Mouse (Mus musculus) MEL (cell line): ENCODE results near the gene Gal3st3. TPM values are rescaled to one million over a fixed set of nuclear protein-coding genes. Genes with fewer than 3 reads are reported as not detected.
A peak's percentile ranks its signal among the peaks of the same experiment; 100 is the strongest.

Experiments
- DNase-seq: peaks from one replicate; pipeline ENCODE4 v3.0.0; 2011; ENCODE audit warnings: low read depth, low spot score
- H3K27ac ChIP-seq: 2 replicates; pipeline ENCODE4 v1.5.1; 2012; ENCODE audit warnings: low read depth, mild to moderate bottlenecking, control low read depth, low read length, moderate library complexity; ENCODE audit not compliant: control insufficient read depth
- H3K27me3 ChIP-seq, 2 experiments: fragments of 150-350 bp in 1 of 2; sonication (generic) in 1 of 2; 2 replicates each; pipeline ENCODE4 v1.6.1; 2012; ENCODE audit warnings: low read length in 2 of 2, mild to moderate bottlenecking in 2 of 2, improper control_type of control experiment in 1 of 2, moderate library complexity in 1 of 2; ENCODE audit not compliant: insufficient read depth in 2 of 2, control insufficient read depth in 1 of 2
- H3K36me3 ChIP-seq, 2 experiments: 2 replicates each; pipeline ENCODE4 v1.6.1; 2012 to 2014; ENCODE audit warnings: low read length in 2 of 2, improper control_type of control experiment in 1 of 2, inconsistent platforms in 1 of 2, mild to moderate bottlenecking in 1 of 2; ENCODE audit not compliant: insufficient read depth in 2 of 2, control insufficient read depth in 1 of 2
- H3K4me1 ChIP-seq, 2 experiments: fragments of 150-350 bp in 1 of 2; sonication (generic) in 1 of 2; 2 replicates each; pipeline ENCODE4 v1.6.1; 2012; ENCODE audit warnings: low read length in 2 of 2, improper control_type of control experiment in 1 of 2, mild to moderate bottlenecking in 1 of 2; ENCODE audit not compliant: insufficient read depth in 2 of 2, control insufficient read depth in 1 of 2
- H3K4me3 ChIP-seq, 2 experiments: fragments of 150-350 bp in 1 of 2; sonication (generic) in 1 of 2; 2 replicates each; pipeline ENCODE4 v1.5.1; 2012; ENCODE audit warnings: low read depth in 2 of 2, low read length in 2 of 2, mild to moderate bottlenecking in 2 of 2, moderate library complexity in 2 of 2, control low read depth in 1 of 2, improper control_type of control experiment in 1 of 2; ENCODE audit not compliant: control insufficient read depth in 1 of 2, insufficient read depth in 1 of 2
- H3K79me2 ChIP-seq: 2 replicates; pipeline ENCODE4 v1.6.1; 2012; ENCODE audit warnings: mild to moderate bottlenecking, low read length, moderate library complexity; ENCODE audit not compliant: control insufficient read depth, poor library complexity, insufficient read depth
- H3K9ac ChIP-seq: 2 replicates; pipeline ENCODE4 v1.6.1; 2012; ENCODE audit warnings: low read depth, mild to moderate bottlenecking, control low read depth, low read length, moderate library complexity; ENCODE audit not compliant: control insufficient read depth, poor library complexity, severe bottlenecking
- H3K9me3 ChIP-seq: fragments of 150-350 bp; sonication (generic); replicated peaks from 2 replicates; pipeline ENCODE4 v1.6.1; 2012; ENCODE audit warnings: mild to moderate bottlenecking, low read length, improper control_type of control experiment, moderate library complexity; ENCODE audit not compliant: insufficient read depth
- BHLHE40 ChIP-seq: IDR thresholded peaks from 2 replicates; pipeline ENCODE4 v1.6.1; 2012; ENCODE audit warnings: low read depth, mild to moderate bottlenecking, inconsistent platforms, low read length, improper control_type of control experiment, borderline replicate concordance
- CHD2 ChIP-seq: IDR thresholded peaks from 2 replicates; pipeline ENCODE4 v1.6.1; 2011; ENCODE audit warnings: low read length, improper control_type of control experiment
- CTCF ChIP-seq, 3 experiments: IDR thresholded peaks in 2 of 3; conservative IDR thresholded peaks in 1 of 3; 2 replicates each; pipeline ENCODE4 v1.5.1; 2011 to 2012; ENCODE audit warnings: low read length in 3 of 3, low read depth in 2 of 3, mild to moderate bottlenecking in 2 of 3, improper control_type of control experiment in 1 of 3, inconsistent platforms in 1 of 3, mixed read lengths in 1 of 3, moderate library complexity in 1 of 3; ENCODE audit not compliant: control insufficient read depth in 1 of 3, insufficient read depth in 1 of 3, poor library complexity in 1 of 3, severe bottlenecking in 1 of 3
- E2F4 ChIP-seq: IDR thresholded peaks from 2 replicates; pipeline ENCODE4 v1.6.1; 2011; ENCODE audit warnings: low read depth, low read length, improper control_type of control experiment, borderline replicate concordance
- ELF1 ChIP-seq: IDR thresholded peaks from 2 replicates; pipeline ENCODE4 v1.6.1; 2014; ENCODE audit warnings: low read depth, mild to moderate bottlenecking, inconsistent platforms, low read length, improper control_type of control experiment, moderate library complexity
- EP300 ChIP-seq, 2 experiments: IDR thresholded peaks; 2 replicates each; pipeline ENCODE4 v1.6.1; 2011; ENCODE audit warnings: improper control_type of control experiment in 2 of 2, low read length in 2 of 2, low read depth in 1 of 2, mild to moderate bottlenecking in 1 of 2
- ETS1 ChIP-seq: IDR thresholded peaks from 2 replicates; pipeline ENCODE4 v1.6.1; 2012; ENCODE audit warnings: low read depth, mild to moderate bottlenecking, inconsistent platforms, low read length, improper control_type of control experiment, moderate library complexity
- GABPA ChIP-seq: IDR thresholded peaks from 2 replicates; pipeline ENCODE4 v1.6.1; 2012; ENCODE audit warnings: low read depth, mild to moderate bottlenecking, inconsistent platforms, low read length, improper control_type of control experiment, moderate library complexity
- GATA1 ChIP-seq: IDR thresholded peaks from 2 replicates; pipeline ENCODE4 v1.6.1; 2011; ENCODE audit warnings: low read depth, low read length, improper control_type of control experiment
- HCFC1 ChIP-seq: IDR thresholded peaks from 2 replicates; pipeline ENCODE4 v1.6.1; 2012; ENCODE audit warnings: low read depth, mild to moderate bottlenecking, inconsistent platforms, low read length, improper control_type of control experiment, moderate library complexity
- JUND ChIP-seq: IDR thresholded peaks from 2 replicates; pipeline ENCODE4 v1.6.1; 2011; ENCODE audit warnings: low read depth, mild to moderate bottlenecking, improper control_type of control experiment, low read length
- KAT2A ChIP-seq: conservative IDR thresholded peaks from 2 replicates; pipeline ENCODE4 v1.6.1; 2012; ENCODE audit warnings: low read depth, low read length, improper control_type of control experiment, inconsistent platforms
- MAFK ChIP-seq: IDR thresholded peaks from 2 replicates; pipeline ENCODE4 v1.6.1; 2011; ENCODE audit warnings: low read depth, mild to moderate bottlenecking, low read length, improper control_type of control experiment, borderline replicate concordance
- MAX ChIP-seq: IDR thresholded peaks from 2 replicates; pipeline ENCODE4 v1.6.1; 2011; ENCODE audit warnings: low read length, improper control_type of control experiment
- MAZ ChIP-seq: IDR thresholded peaks from 2 replicates; pipeline ENCODE4 v1.6.1; 2012; ENCODE audit warnings: low read depth, mild to moderate bottlenecking, inconsistent platforms, low read length, improper control_type of control experiment
- MEF2A ChIP-seq: IDR thresholded peaks from 2 replicates; pipeline ENCODE4 v1.6.1; 2014; ENCODE audit warnings: low read depth, mild to moderate bottlenecking, inconsistent platforms, low read length, improper control_type of control experiment; ENCODE audit not compliant: poor library complexity, insufficient replicate concordance, severe bottlenecking; ENCODE audit errors: extremely low read depth
- MXI1 ChIP-seq: IDR thresholded peaks from 2 replicates; pipeline ENCODE4 v1.6.1; 2011; ENCODE audit warnings: mild to moderate bottlenecking, low read depth, low read length, improper control_type of control experiment
- MYB ChIP-seq: IDR thresholded peaks from 2 replicates; pipeline ENCODE4 v1.6.1; 2011; ENCODE audit warnings: mild to moderate bottlenecking, low read depth, low read length, improper control_type of control experiment
- MYC ChIP-seq: IDR thresholded peaks from 2 replicates; pipeline ENCODE4 v1.6.1; 2011; ENCODE audit warnings: low read depth, mild to moderate bottlenecking, low read length, improper control_type of control experiment, moderate library complexity
- NELFE ChIP-seq: IDR thresholded peaks from 2 replicates; pipeline ENCODE4 v1.6.1; 2011; ENCODE audit warnings: low read depth, low read length, improper control_type of control experiment
- NRF1 ChIP-seq: IDR thresholded peaks from 2 replicates; pipeline ENCODE4 v1.6.1; 2014; ENCODE audit warnings: low read depth, mild to moderate bottlenecking, inconsistent platforms, low read length, improper control_type of control experiment, moderate library complexity; ENCODE audit not compliant: poor library complexity, insufficient read depth, severe bottlenecking
- POLR2A ChIP-seq, 2 experiments: IDR thresholded peaks; 2 replicates each; pipeline ENCODE4 v1.6.1; 2011 to 2012; ENCODE audit warnings: low read length in 2 of 2, mild to moderate bottlenecking in 2 of 2, control low read depth in 1 of 2, improper control_type of control experiment in 1 of 2, low read depth in 1 of 2, moderate library complexity in 1 of 2; ENCODE audit not compliant: control insufficient read depth in 1 of 2, insufficient read depth in 1 of 2, poor library complexity in 1 of 2
- POLR2AphosphoS2 ChIP-seq: IDR thresholded peaks from 2 replicates; pipeline ENCODE4 v1.6.1; 2011; ENCODE audit warnings: low read length, improper control_type of control experiment
- POLR2AphosphoS5 ChIP-seq: IDR thresholded peaks from 2 replicates; pipeline ENCODE4 v1.6.1; 2012; ENCODE audit warnings: low read depth, borderline replicate concordance, mild to moderate bottlenecking, inconsistent platforms, low read length, moderate library complexity, mixed read lengths
- RAD21 ChIP-seq: IDR thresholded peaks from 2 replicates; pipeline ENCODE4 v1.6.1; 2011; ENCODE audit warnings: mild to moderate bottlenecking, low read depth, low read length, improper control_type of control experiment
- RCOR1 ChIP-seq: IDR thresholded peaks from 2 replicates; pipeline ENCODE4 v1.6.1; 2012; ENCODE audit warnings: low read depth, mild to moderate bottlenecking, inconsistent platforms, low read length, improper control_type of control experiment
- SIN3A ChIP-seq: IDR thresholded peaks from 2 replicates; pipeline ENCODE4 v1.6.1; 2012; ENCODE audit warnings: low read length, improper control_type of control experiment, inconsistent platforms
- SMC3 ChIP-seq: IDR thresholded peaks from 2 replicates; pipeline ENCODE4 v1.6.1; 2011; ENCODE audit warnings: low read depth, low read length, improper control_type of control experiment
- TAL1 ChIP-seq: IDR thresholded peaks from 2 replicates; pipeline ENCODE4 v1.6.1; 2012; ENCODE audit warnings: mild to moderate bottlenecking, inconsistent platforms, low read length, moderate library complexity, mixed read lengths
- TBP ChIP-seq: IDR thresholded peaks from 2 replicates; pipeline ENCODE4 v1.8.0; 2011; ENCODE audit warnings: low read depth, low read length, improper control_type of control experiment
- TCF12 ChIP-seq: IDR thresholded peaks from 2 replicates; pipeline ENCODE4 v1.6.1; 2014; ENCODE audit warnings: low read depth, mild to moderate bottlenecking, inconsistent platforms, low read length, improper control_type of control experiment, moderate library complexity
- UBTF ChIP-seq: IDR thresholded peaks from 2 replicates; pipeline ENCODE4 v1.6.1; 2012; ENCODE audit warnings: low read depth, mild to moderate bottlenecking, inconsistent platforms, low read length, improper control_type of control experiment, moderate library complexity, borderline replicate concordance; ENCODE audit not compliant: insufficient read depth
- USF1 ChIP-seq: IDR thresholded peaks from 2 replicates; pipeline ENCODE4 v1.6.1; 2014; ENCODE audit warnings: low read depth, mild to moderate bottlenecking, inconsistent platforms, low read length, improper control_type of control experiment, moderate library complexity
- USF2 ChIP-seq, 2 experiments: IDR thresholded peaks; 2 replicates each; pipeline ENCODE4 v1.6.1; 2011 to 2012; ENCODE audit warnings: improper control_type of control experiment in 2 of 2, low read length in 2 of 2, borderline replicate concordance in 1 of 2, inconsistent platforms in 1 of 2, low read depth in 1 of 2, mild to moderate bottlenecking in 1 of 2; ENCODE audit not compliant: insufficient read depth in 1 of 2
- ZC3H11A ChIP-seq: IDR thresholded peaks from 2 replicates; pipeline ENCODE4 v1.6.1; 2012; ENCODE audit warnings: low read depth, mild to moderate bottlenecking, inconsistent platforms, low read length, improper control_type of control experiment
- ZKSCAN1 ChIP-seq: IDR thresholded peaks from 2 replicates; pipeline ENCODE4 v1.6.1; 2012; ENCODE audit warnings: low read depth, mild to moderate bottlenecking, inconsistent platforms, low read length, improper control_type of control experiment, moderate library complexity
- ZMIZ1 ChIP-seq: IDR thresholded peaks from 2 replicates; pipeline ENCODE4 v1.6.1; 2012; ENCODE audit warnings: low read depth, mild to moderate bottlenecking, inconsistent platforms, low read length, improper control_type of control experiment, moderate library complexity
- ZNF384 ChIP-seq: IDR thresholded peaks from 2 replicates; pipeline ENCODE4 v1.6.1; 2012; ENCODE audit warnings: low read depth, mild to moderate bottlenecking, inconsistent platforms, low read length, improper control_type of control experiment
- polyA plus RNA-seq, 2 experiments: library from polyadenylated mRNA; stranded (reverse) in 1 of 2; unstranded in 1 of 2; fragments of >175 nt in 1 of 2; fragments of >200 nt in 1 of 2; gene quantifications; 2 replicates each; pipeline versions ENCODE4 v1.2.1 to v1.2.4; 2012; ENCODE audit warnings: low replicate concordance in 2 of 2, low read depth in 1 of 2; ENCODE audit not compliant: insufficient read length in 2 of 2, insufficient read depth in 1 of 2, missing spikeins in 1 of 2
- total RNA-seq: library from RNA; depleted of rRNA; stranded (reverse); fragments of 300-350 nt; gene quantifications from 2 replicates; pipeline ENCODE4 v1.2.3, GENCODE M21; 2012

Gene Gal3st3
- total and polyA plus RNA-seq, 3 experiments, result 0.04 TPM; not detected in 2

GRCm38 (mm10) chr19:5268017-5268416, 30.1 kb upstream of the Gal3st3 start:
- DNase-seq, result peak; percentile 71
- no peak overlapping the region; the same call in 1 of the 2 replicates for H3K9ac ChIP-seq
- no peaks in the 10 kb centered on the region for H3K9me3 ChIP-seq
- peaks cover 20 to 44% of the 10 kb centered on the region in 2 experiments for H3K4me1 ChIP-seq
- peak overlapping the region; percentile 70 for H3K27ac ChIP-seq
- H3K79me2 ChIP-seq, result peaks cover 13% of the 10 kb centered on the region
- no peaks in the 10 kb centered on the region for H3K27me3 ChIP-seq
- H3K4me3 ChIP-seq, result peak overlapping the region in 1 of 2 experiments; percentile 14; a peak in 1 of 4 replicates
- H3K36me3 ChIP-seq, result peaks cover 0 to 57% of the 10 kb centered on the region in 2 experiments; a peak in 2 of 4 replicates
- TF ChIP-seq JUND, result no peak
- TF ChIP-seq CHD2, result no peak
- TF ChIP-seq MAX, result peak; percentile 56; the same call in 1 of the 2 replicates
- no peak for TF ChIP-seq POLR2A (IDR thresholded peaks at IDR 0.05; ENCODE audit: control insufficient read depth in 1 of 2, insufficient read depth in 1 of 2, low read depth in 1 of 2, low read length in 2 of 2, poor library complexity in 1 of 2)
- TF ChIP-seq ZC3H11A, result no peak
- TF ChIP-seq POLR2AphosphoS5, result no peak
- TF ChIP-seq SMC3, result no peak
- peak; percentile 78 for TF ChIP-seq GATA1
- TF ChIP-seq ZKSCAN1, result no peak
- TF ChIP-seq MAFK, result no peak
- no peak for TF ChIP-seq NRF1
- TF ChIP-seq MAZ, result no peak
- TF ChIP-seq MYC, result peak; percentile 76; the same call in 1 of the 2 replicates
- TF ChIP-seq TCF12, result peak; percentile 68
- TF ChIP-seq USF2 (IDR thresholded peaks at IDR 0.05; ENCODE audit: borderline replicate concordance in 1 of 2, insufficient read depth in 1 of 2, low read depth in 1 of 2, low read length in 2 of 2), result no peak
- TF ChIP-seq TBP, result no peak
- TF ChIP-seq GABPA, result no peak
- peak; percentile 58 for TF ChIP-seq SIN3A
- TF ChIP-seq NELFE, result no peak
- no peak for TF ChIP-seq CTCF (IDR thresholded peaks at IDR 0.05 in 2 of 3, conservative IDR thresholded peaks at IDR 0.05 in 1 of 3; ENCODE audit: control insufficient read depth in 1 of 3, insufficient read depth in 1 of 3, low read depth in 2 of 3, low read length in 3 of 3, poor library complexity in 1 of 3, severe bottlenecking in 1 of 3)
- peak; percentile 57; the same call in 1 of the 2 replicates for TF ChIP-seq RCOR1
- TF ChIP-seq E2F4, result no peak
- peak; percentile 54; the same call in 1 of the 2 replicates for TF ChIP-seq MEF2A
- no peak for TF ChIP-seq USF1
- no peak for TF ChIP-seq ZNF384
- peak; percentile 40 for TF ChIP-seq MXI1
- TF ChIP-seq RAD21, result no peak
- no peak for TF ChIP-seq UBTF
- TF ChIP-seq HCFC1, result no peak
- TF ChIP-seq ETS1, result 0 out of 2 replicates have a peak, but pooled peaks have one; percentile 44
- TF ChIP-seq ZMIZ1, result no peak
- TF ChIP-seq BHLHE40, result peak; percentile 80
- TF ChIP-seq EP300 (IDR thresholded peaks at IDR 0.05; ENCODE audit: low read depth in 1 of 2, low read length in 2 of 2), result peak; percentile 51 to 67
- TF ChIP-seq TAL1, result peak; percentile 83
- TF ChIP-seq KAT2A, result no peak
- TF ChIP-seq MYB, result no peak
- no peak for TF ChIP-seq POLR2AphosphoS2
- no peak for TF ChIP-seq ELF1
